Mouse (Mus musculus): ENCODE measurements around the gene Plekha6.
"Not testable (repeated sequence)": the region's sequence is repeated elsewhere in the genome, so short reads cannot be mapped to it uniquely, and the experiment has no call there.

The Plekha6 gene

GRCm38 (mm10) chr1:133328896-133329637, 165.1 kb downstream of the Plekha6 start:
- DNase-seq, result no peak

GRCm38 (mm10) chr1:133329638-133329964, 165.6 kb downstream of the Plekha6 start:
- DNase-seq, result no peak

- no peak for DNase-seq
Observed at GRCm38 (mm10) chr1:133331142-133331541, 167.1 kb downstream of the Plekha6 start.

GRCm38 (mm10) chr1:133332656-133333430, 168.8 kb downstream of the Plekha6 start:
- DNase-seq, result no peak

GRCm38 (mm10) chr1:133333937-133334336, 169.9 kb downstream of the Plekha6 start:
- DNase-seq, result no peak

- not testable (repeated sequence) for DNase-seq
Observed at GRCm38 (mm10) chr1:133340403-133340802, 176.4 kb downstream of the Plekha6 start.

- DNase-seq, result no peak
Observed at GRCm38 (mm10) chr1:133344357-133344756, 180.3 kb downstream of the Plekha6 start.

GRCm38 (mm10) chr1:133346531-133346930, 182.5 kb downstream of the Plekha6 start:
- DNase-seq, result no peak

GRCm38 (mm10) chr1:133347226-133347625, 183.2 kb downstream of the Plekha6 start:
- no peak for DNase-seq

- DNase-seq, result peak; percentile 60
Observed at GRCm38 (mm10) chr1:133347693-133348520, 183.9 kb downstream of the Plekha6 start.

GRCm38 (mm10) chr1:133350210-133350609, 186.2 kb downstream of the Plekha6 start, which contains the start of gene Ren1:
Gene Ren1 (plus strand): TSS chr1:133350510.
- DNase-seq, result peak; percentile 37

- no peak for DNase-seq
Observed at GRCm38 (mm10) chr1:133351762-133352161, 187.8 kb downstream of the Plekha6 start.
